Mouse (Mus musculus) embryonic facial prominence, embryonic 11.5 days (tissue): ENCODE measurements around the gene Cdkl1. TPM values are rescaled to one million over a fixed set of nuclear protein-coding genes. Genes with fewer than 3 reads are reported as not detected.

ENCODE experiments used
- ATAC-seq: fragments of 200-750 bp; cut with Nextera tagmentation; replicated peaks from 2 replicates; pipeline ENCODE4 v1.8.0; 2017; ENCODE audit warnings: low read depth; ENCODE audit not compliant: insufficient number of reproducible peaks, low FRiP score, low TSS enrichment
- DNase-seq: peaks from one replicate; pipeline ENCODE4 v3.0.0-alpha.2; 2015; ENCODE audit warnings: low spot score
- H3K27ac ChIP-seq: fragments of 300-500 bp; sonication (generic); replicated peaks from 2 replicates; pipeline ENCODE4 v1.5.1; 2014; ENCODE audit warnings: mild to moderate bottlenecking, low read depth, low read length, control low read depth
- H3K27me3 ChIP-seq: fragments of 300-500 bp; sonication (generic); 2 replicates; pipeline ENCODE4 v1.6.1; 2014; ENCODE audit warnings: mild to moderate bottlenecking, low read length, moderate library complexity, mixed read lengths; ENCODE audit not compliant: control insufficient read depth, insufficient read depth
- H3K36me3 ChIP-seq: fragments of 300-500 bp; sonication (generic); replicated peaks from 2 replicates; pipeline ENCODE4 v1.6.1; 2014; ENCODE audit warnings: low read depth, mild to moderate bottlenecking, low read length, moderate library complexity, mixed read lengths; ENCODE audit not compliant: control insufficient read depth, insufficient read depth
- H3K4me1 ChIP-seq: fragments of 300-500 bp; sonication (generic); 2 replicates; pipeline ENCODE4 v1.6.1; 2014; ENCODE audit warnings: low read length, mixed read lengths; ENCODE audit not compliant: control insufficient read depth, insufficient read depth
- H3K4me2 ChIP-seq: fragments of 300-500 bp; sonication (generic); 2 replicates; pipeline ENCODE4 v1.6.1; 2014; ENCODE audit warnings: low read depth, mild to moderate bottlenecking, control low read depth, low read length, moderate library complexity
- H3K4me3 ChIP-seq: fragments of 300-500 bp; sonication (generic); 2 replicates; pipeline ENCODE4 v1.5.1; 2014; ENCODE audit warnings: low read depth, low read length, control low read depth
- H3K9ac ChIP-seq: fragments of 300-500 bp; sonication (generic); replicated peaks from 2 replicates; pipeline ENCODE4 v1.6.1; 2014; ENCODE audit warnings: mild to moderate bottlenecking, control low read depth, low read length
- H3K9me3 ChIP-seq: fragments of 300-500 bp; sonication (generic); replicated peaks from 2 replicates; pipeline ENCODE4 v1.6.1; 2016; ENCODE audit warnings: mild to moderate bottlenecking, low read length, inconsistent platforms, mixed read lengths; ENCODE audit not compliant: control insufficient read depth
- WGBS: fragments of 180-500 bp; shearing (Covaris S2); extraction: QIAGEN DNeasy Blood & Tissue Kit; methylation state at CpG from one replicate; pipeline ENCODE4 v1.1.7; 2014; 5-methylcytosine and 5-hydroxymethylcytosine counted together
- polyA plus RNA-seq: library from polyadenylated mRNA; unstranded; fragments of >200 nt; fragmentation: Nextera tagmentation; extraction: Ambion mirVana; gene quantifications from 2 replicates; pipeline ENCODE4 v1.2.1, GENCODE M21; 2014

Cdkl1 gene
- polyA plus RNA-seq, 1 experiment from 2014 or later: 0.77 TPM

GRCm38 (mm10) chr12:69813596-69813995 lies 22.5 kb upstream of the Cdkl1 start:
- Histone ChIP-seq H3K27me3 (no peaks in the 10 kb centered on the region), H3K9me3 (no peaks in the 10 kb centered on the region), H3K4me3 (no peak overlapping the region), H3K27ac (no peak overlapping the region), H3K4me2 (no peak overlapping the region), H3K36me3 (no peaks in the 10 kb centered on the region; the same call in 1 of the 2 replicates), H3K9ac (no peak overlapping the region), H3K4me1 (no peaks in the 10 kb centered on the region)
- 73% methylated on average over 2 of the region's 2 CpGs for WGBS
- DNase-seq (no peak), ATAC-seq (no peak)

DNA sequence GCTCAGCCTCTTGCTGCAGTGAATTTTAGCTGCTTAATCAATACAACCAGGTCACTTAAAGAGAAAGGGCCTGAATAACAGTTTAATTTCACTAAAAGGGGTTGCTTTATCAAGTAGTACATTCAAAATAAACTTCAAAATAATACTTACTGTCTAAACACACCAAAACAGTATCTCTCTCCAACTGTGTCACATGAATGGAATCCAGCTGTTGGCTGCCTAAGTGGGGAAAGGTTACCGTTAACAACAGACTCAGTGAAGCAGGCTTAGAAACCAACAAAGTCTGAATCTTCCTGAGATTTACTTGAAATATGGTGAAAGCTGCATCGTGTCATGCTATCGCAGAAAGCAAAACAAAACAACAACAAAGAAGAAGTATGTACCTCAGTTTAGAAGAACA lies 21.9 kb upstream of the Cdkl1 start:
- no peaks in the 10 kb centered on the region for H3K9me3 ChIP-seq
- no peak for DNase-seq
- no peak overlapping the region for H3K4me2 ChIP-seq
- H3K4me3 ChIP-seq: no peak overlapping the region
- no peak for ATAC-seq
- WGBS: 74% methylated on average over 3 of the region's 3 CpGs
- no peaks in the 10 kb centered on the region; the same call in 1 of the 2 replicates for H3K36me3 ChIP-seq
- H3K9ac ChIP-seq: no peak overlapping the region
- no peak overlapping the region for H3K27ac ChIP-seq
- H3K4me1 ChIP-seq: no peaks in the 10 kb centered on the region
- no peaks in the 10 kb centered on the region for H3K27me3 ChIP-seq

- Histone ChIP-seq H3K27ac (no peak overlapping the region), H3K4me3 (no peak overlapping the region), H3K4me1 (no peaks in the 10 kb centered on the region), H3K4me2 (no peak overlapping the region), H3K9me3 (no peaks in the 10 kb centered on the region), H3K36me3 (no peaks in the 10 kb centered on the region), H3K27me3 (no peaks in the 10 kb centered on the region), H3K9ac (no peak overlapping the region)
- 32% methylated on average over 1 of the region's 1 CpGs for WGBS
- ATAC-seq: no peak
- no peak for DNase-seq
Observed at GRCm38 (mm10) chr12:69811976-69812375, 20.9 kb upstream of the Cdkl1 start.

GRCm38 (mm10) chr12:69809439-69809838 lies 18.4 kb upstream of the Cdkl1 start:
- H3K9ac ChIP-seq: no peak overlapping the region
- no peaks in the 10 kb centered on the region for H3K27me3 ChIP-seq
- WGBS: 72% methylated on average over 3 of the region's 3 CpGs
- DNase-seq (peak; percentile 39), ATAC-seq (no peak)
- no peaks in the 10 kb centered on the region; the same call in 1 of the 2 replicates for H3K36me3 ChIP-seq
- no peak overlapping the region for H3K4me2 ChIP-seq
- H3K27ac ChIP-seq: no peak overlapping the region
- H3K4me1 ChIP-seq: no peaks in the 10 kb centered on the region
- no peak overlapping the region for H3K4me3 ChIP-seq
- H3K9me3 ChIP-seq: no peaks in the 10 kb centered on the region

GRCm38 (mm10) chr12:69807399-69807985 lies 16.4 kb upstream of the Cdkl1 start:
- Histone ChIP-seq H3K4me1 (no peaks in the 10 kb centered on the region), H3K9me3 (no peaks in the 10 kb centered on the region), H3K4me3 (no peak overlapping the region), H3K27me3 (no peaks in the 10 kb centered on the region), H3K36me3 (no peaks in the 10 kb centered on the region; the same call in 1 of the 2 replicates), H3K9ac (no peak overlapping the region), H3K27ac (no peak overlapping the region), H3K4me2 (no peak overlapping the region)
- WGBS: 57% methylated on average over 11 of the region's 11 CpGs
- DNase-seq (no peak), ATAC-seq (no peak)

DNA sequence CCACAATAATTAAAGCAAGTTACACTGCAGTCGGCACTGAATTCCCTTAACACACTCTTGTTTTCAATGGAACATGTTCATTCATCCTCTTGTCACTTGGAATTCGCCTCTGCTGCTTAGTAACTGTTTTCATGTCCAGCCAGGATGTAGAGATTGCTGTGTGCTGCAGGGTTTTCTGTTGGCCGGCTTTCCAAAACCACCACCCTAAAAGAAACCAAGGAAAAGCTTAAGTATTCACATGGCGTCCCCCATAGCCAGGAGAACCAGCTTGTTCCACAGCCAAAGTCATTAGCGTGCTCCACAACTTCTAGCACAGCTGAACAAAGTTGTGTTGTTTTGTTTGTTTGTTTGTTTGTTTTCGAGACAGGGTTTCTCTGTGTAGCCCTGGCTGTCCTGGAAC lies 14.1 kb upstream of the Cdkl1 start:
- H3K9me3 ChIP-seq: no peaks in the 10 kb centered on the region
- H3K36me3 ChIP-seq: no peaks in the 10 kb centered on the region; the same call in 1 of the 2 replicates
- no peaks in the 10 kb centered on the region for H3K4me1 ChIP-seq
- ATAC-seq (no peak), DNase-seq (no peak)
- H3K4me3 ChIP-seq: no peak overlapping the region
- no peak overlapping the region for H3K27ac ChIP-seq
- H3K9ac ChIP-seq: no peak overlapping the region
- no peak overlapping the region for H3K4me2 ChIP-seq
- H3K27me3 ChIP-seq: no peaks in the 10 kb centered on the region
- 92% methylated on average over 6 of the region's 6 CpGs for WGBS

GRCm38 (mm10) chr12:69804393-69805070 lies 13.5 kb upstream of the Cdkl1 start:
- H3K27ac ChIP-seq: no peak overlapping the region
- H3K27me3 ChIP-seq: no peaks in the 10 kb centered on the region
- no peaks in the 10 kb centered on the region for H3K9me3 ChIP-seq
- H3K4me1 ChIP-seq: no peaks in the 10 kb centered on the region
- no peaks in the 10 kb centered on the region; the same call in 1 of the 2 replicates for H3K36me3 ChIP-seq
- no peak for DNase-seq
- H3K4me2 ChIP-seq: no peak overlapping the region
- no peak for ATAC-seq
- H3K9ac ChIP-seq: no peak overlapping the region
- WGBS: 91% methylated on average over 10 of the region's 10 CpGs
- no peak overlapping the region for H3K4me3 ChIP-seq

DNA sequence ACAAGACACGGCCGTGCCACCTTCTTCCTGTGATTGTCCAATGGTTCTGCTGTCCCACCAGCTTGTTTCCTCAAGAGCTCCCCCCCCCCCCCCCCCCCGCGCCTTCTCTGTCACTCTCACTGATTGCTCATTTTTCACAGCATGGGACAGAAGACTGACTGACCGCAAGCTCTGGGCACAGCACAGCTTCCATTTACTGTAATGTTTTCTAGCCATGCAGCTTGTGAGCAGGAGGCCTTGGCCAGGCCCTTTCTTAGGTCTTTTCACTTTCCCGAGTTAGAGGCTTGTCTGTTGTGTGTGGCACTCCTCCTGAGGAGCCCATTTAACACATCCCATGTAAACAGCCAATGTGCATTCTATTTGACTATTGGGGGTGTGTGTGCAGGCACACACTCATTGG lies 12.1 kb upstream of the Cdkl1 start:
- Histone ChIP-seq H3K27ac (no peak overlapping the region), H3K4me1 (no peaks in the 10 kb centered on the region), H3K4me2 (no peak overlapping the region), H3K9me3 (no peaks in the 10 kb centered on the region), H3K36me3 (no peaks in the 10 kb centered on the region; the same call in 1 of the 2 replicates), H3K4me3 (no peak overlapping the region), H3K27me3 (no peaks in the 10 kb centered on the region), H3K9ac (no peak overlapping the region)
- WGBS: 84% methylated on average over 6 of the region's 6 CpGs
- no peak for DNase-seq
- no peak for ATAC-seq
